Mouse (Mus musculus) C2C12 (cell line): ENCODE results near the gene Limch1. TPM values are rescaled to one million over a fixed set of nuclear protein-coding genes. Genes with fewer than 3 reads are reported as not detected.

Experiments used
- H3K27me3 ChIP-seq: one replicate; pipeline ENCODE4 v1.6.1; 2011; ENCODE audit not compliant: control insufficient read depth, insufficient read depth, insufficient read length
- H3K36me3 ChIP-seq: one replicate; pipeline ENCODE4 v1.6.1; 2011; ENCODE audit not compliant: control insufficient read depth, insufficient read depth
- H3K4me3 ChIP-seq: one replicate; pipeline ENCODE4 v1.5.1; 2011; ENCODE audit warnings: mild to moderate bottlenecking, control low read depth; ENCODE audit not compliant: poor library complexity, insufficient read depth, severe bottlenecking
- H3K79me2 ChIP-seq: one replicate; pipeline ENCODE4 v1.6.1; 2011; ENCODE audit not compliant: control insufficient read depth, insufficient read depth
- H3K79me3 ChIP-seq: one replicate; pipeline ENCODE4 v1.6.1; 2011; ENCODE audit warnings: low read depth, control low read depth
- H3ac ChIP-seq: one replicate; pipeline ENCODE3; 2011; ENCODE audit warnings: low read depth; ENCODE audit not compliant: control insufficient read depth, insufficient read length
- CEBPB ChIP-seq: IDR thresholded peaks from one replicate; pipeline ENCODE4 v1.6.1; 2011; ENCODE audit warnings: low read depth, mild to moderate bottlenecking, control low read depth, moderate library complexity
- CTCF ChIP-seq: IDR thresholded peaks from one replicate; pipeline ENCODE4 v1.5.1; 2011; ENCODE audit not compliant: control insufficient read depth, insufficient read depth, insufficient read length
- FOSL1 ChIP-seq: IDR thresholded peaks from one replicate; pipeline ENCODE4 v1.8.0; 2011; ENCODE audit warnings: mild to moderate bottlenecking, low read length; ENCODE audit not compliant: poor library complexity, insufficient read depth, severe bottlenecking
- MAX ChIP-seq: IDR thresholded peaks from one replicate; pipeline ENCODE4 v1.6.1; 2011; ENCODE audit warnings: mild to moderate bottlenecking, control low read depth
- MYOD1 ChIP-seq: IDR thresholded peaks from one replicate; pipeline ENCODE4 v1.6.1; 2011; ENCODE audit warnings: low read depth; ENCODE audit not compliant: control insufficient read depth, insufficient read length
- MYOG ChIP-seq: IDR thresholded peaks from one replicate; pipeline ENCODE4 v1.6.1; 2011; ENCODE audit not compliant: control insufficient read depth, insufficient read length; ENCODE audit errors: extremely low read depth
- USF1 ChIP-seq: IDR thresholded peaks from one replicate; pipeline ENCODE4 v1.6.1; 2011; ENCODE audit warnings: low read depth, mild to moderate bottlenecking, control low read depth, moderate library complexity
- polyA plus RNA-seq: library from polyadenylated mRNA; unstranded; fragments of >200 nt; fragmentation: generic; extraction: Trizol; gene quantifications from one replicate; pipeline ENCODE4 v1.2.1, GENCODE M21; 2012; ENCODE audit warnings: missing spikeins

Gene Limch1
- polyA plus RNA-seq, 1 experiment, result not detected

- Histone ChIP-seq H3K79me2 (no peaks in the 10 kb centered on the region), H3ac (no peak overlapping the region), H3K79me3 (no peaks in the 10 kb centered on the region), H3K36me3 (no peaks in the 10 kb centered on the region), H3K27me3 (peaks cover 6% of the 10 kb centered on the region), H3K4me3 (no peak overlapping the region)
- TF ChIP-seq MYOD1 (no peak), CTCF (no peak), MYOG (no peak), FOSL1 (no peak), USF1 (no peak), MAX (no peak), CEBPB (no peak)
Observed at GRCm38 (mm10) chr5:66707859-66708258, 37.8 kb upstream of the Limch1 start.

- no peak overlapping the region for H3ac ChIP-seq
- no peak overlapping the region for H3K4me3 ChIP-seq
- no peaks in the 10 kb centered on the region for H3K79me2 ChIP-seq
- peaks cover 15% of the 10 kb centered on the region for H3K27me3 ChIP-seq
- no peaks in the 10 kb centered on the region for H3K79me3 ChIP-seq
- TF ChIP-seq CEBPB (no peak), USF1 (no peak), FOSL1 (no peak), MYOD1 (no peak), CTCF (no peak), MYOG (no peak), MAX (no peak)
- no peaks in the 10 kb centered on the region for H3K36me3 ChIP-seq
Observed at GRCm38 (mm10) chr5:66710445-66711019, 35.1 kb upstream of the Limch1 start.

GRCm38 (mm10) chr5:66712801-66713200, 32.8 kb upstream of the Limch1 start:
- Histone ChIP-seq H3K79me2 (no peaks in the 10 kb centered on the region), H3K4me3 (no peak overlapping the region), H3K36me3 (no peaks in the 10 kb centered on the region), H3ac (no peak overlapping the region), H3K79me3 (no peaks in the 10 kb centered on the region), H3K27me3 (peaks cover 17% of the 10 kb centered on the region)
- TF ChIP-seq CTCF, result no peak
- TF ChIP-seq MYOD1, result no peak
- no peak for TF ChIP-seq USF1
- no peak for TF ChIP-seq FOSL1
- no peak for TF ChIP-seq MYOG
- TF ChIP-seq MAX, result no peak
- no peak for TF ChIP-seq CEBPB

- H3K79me2 ChIP-seq, result no peaks in the 10 kb centered on the region
- H3K4me3 ChIP-seq, result no peak overlapping the region
- peaks cover 34% of the 10 kb centered on the region for H3K27me3 ChIP-seq
- TF ChIP-seq CEBPB (no peak), MYOD1 (no peak), MYOG (no peak), FOSL1 (no peak), CTCF (no peak)
- H3K36me3 ChIP-seq, result no peaks in the 10 kb centered on the region
- H3K79me3 ChIP-seq, result no peaks in the 10 kb centered on the region
- no peak overlapping the region for H3ac ChIP-seq
Observed at GRCm38 (mm10) chr5:66715498-66715931, 30.1 kb upstream of the Limch1 start.

- TF ChIP-seq MAX, result no peak
- TF ChIP-seq FOSL1, result no peak
- no peak for TF ChIP-seq MYOG
- no peak for TF ChIP-seq USF1
- no peak for TF ChIP-seq CEBPB
- no peak for TF ChIP-seq MYOD1
- TF ChIP-seq CTCF, result no peak
- Histone ChIP-seq H3ac (no peak overlapping the region), H3K27me3 (peaks cover 30% of the 10 kb centered on the region), H3K36me3 (no peaks in the 10 kb centered on the region), H3K79me3 (no peaks in the 10 kb centered on the region), H3K79me2 (no peaks in the 10 kb centered on the region), H3K4me3 (no peak overlapping the region)
Observed at GRCm38 (mm10) chr5:66717931-66718330, 27.7 kb upstream of the Limch1 start.

DNA sequence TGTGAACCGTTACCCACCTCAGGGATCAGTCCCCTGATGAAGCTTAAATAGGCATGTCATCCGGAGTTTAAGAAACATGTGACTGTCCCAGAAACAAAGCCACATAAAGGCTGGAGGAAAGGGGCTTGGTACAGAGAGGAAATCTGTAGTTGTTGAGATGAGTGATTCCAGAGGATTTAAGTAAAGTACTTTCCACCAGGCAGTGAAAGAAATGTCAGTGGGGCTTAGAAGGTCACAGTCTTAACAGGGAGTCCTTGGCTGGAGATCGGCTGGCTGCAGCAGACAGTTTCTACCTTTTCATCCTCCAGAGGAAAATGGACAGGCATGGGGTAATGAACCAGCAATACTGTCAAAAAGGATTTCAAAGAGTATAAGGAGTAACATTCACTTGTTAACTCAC, 27.2 kb upstream of the Limch1 start:
- Histone ChIP-seq H3K4me3 (no peak overlapping the region), H3K27me3 (peaks cover 28% of the 10 kb centered on the region), H3K79me2 (no peaks in the 10 kb centered on the region), H3K36me3 (no peaks in the 10 kb centered on the region), H3ac (no peak overlapping the region), H3K79me3 (no peaks in the 10 kb centered on the region)
- TF ChIP-seq MYOD1 (no peak), FOSL1 (no peak), CTCF (no peak), USF1 (no peak), CEBPB (no peak), MAX (no peak), MYOG (no peak)
